Mouse (Mus musculus): ENCODE measurements at regions not wholly inside any gene's neighbourhood (a gene's known extent, or its start where the extent isn't known, plus 50 kb on each side); places are given as distances from the start of the nearest gene placed in this dataset.

DNA sequence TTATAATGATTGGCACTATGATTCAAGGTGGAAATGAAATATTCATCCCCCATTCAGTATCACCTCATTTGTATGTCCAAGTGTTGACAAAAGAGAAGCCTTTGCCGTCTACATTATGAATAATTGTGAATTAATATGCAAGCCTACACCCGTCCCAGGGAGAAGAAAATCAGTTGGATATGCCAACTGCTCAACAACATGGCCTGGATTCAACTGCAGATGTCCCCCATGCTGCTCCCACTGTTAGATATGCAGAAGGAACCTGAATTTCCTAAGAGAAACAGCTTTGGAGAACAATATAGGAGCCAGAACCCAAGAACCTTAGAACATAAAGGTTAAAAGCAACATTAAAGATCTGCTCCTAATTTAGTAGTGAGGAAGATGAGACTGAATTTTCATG, 211.7 kb upstream of the Il12b start:
- ATAC-seq (ENCODE audit: extremely low read depth, insufficient number of reproducible peaks, low FRiP score, poor library complexity, severe bottlenecking): no peak

DNA sequence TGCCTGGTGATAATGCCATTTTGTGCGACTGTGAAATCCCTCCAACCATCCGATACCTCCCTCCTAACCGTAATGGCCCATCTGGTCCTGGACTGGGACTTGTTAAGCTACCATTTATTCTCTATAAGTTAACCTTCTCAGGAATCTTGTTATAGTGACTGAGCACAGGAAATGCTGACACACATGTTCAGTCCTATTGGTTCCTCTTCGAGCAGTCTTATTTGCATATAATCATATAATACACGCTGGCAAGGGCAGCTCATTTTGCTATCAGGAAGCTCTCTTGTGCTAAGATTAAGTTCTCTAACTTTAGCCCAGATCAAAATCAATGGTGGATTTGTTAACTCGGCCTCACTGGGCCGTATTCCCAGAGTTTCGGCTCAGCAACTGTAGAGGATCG, 206.1 kb upstream of the Il12b start:
- no peak for ATAC-seq (ENCODE audit: extremely low read depth, insufficient number of reproducible peaks, low FRiP score, poor library complexity, severe bottlenecking)

- ATAC-seq (ENCODE audit: extremely low read depth, insufficient number of reproducible peaks, low FRiP score, poor library complexity, severe bottlenecking): no peak
These were observed 197.1 kb upstream of the Il12b start for GRCm38 (mm10) chr11:44202716-44203115.

DNA sequence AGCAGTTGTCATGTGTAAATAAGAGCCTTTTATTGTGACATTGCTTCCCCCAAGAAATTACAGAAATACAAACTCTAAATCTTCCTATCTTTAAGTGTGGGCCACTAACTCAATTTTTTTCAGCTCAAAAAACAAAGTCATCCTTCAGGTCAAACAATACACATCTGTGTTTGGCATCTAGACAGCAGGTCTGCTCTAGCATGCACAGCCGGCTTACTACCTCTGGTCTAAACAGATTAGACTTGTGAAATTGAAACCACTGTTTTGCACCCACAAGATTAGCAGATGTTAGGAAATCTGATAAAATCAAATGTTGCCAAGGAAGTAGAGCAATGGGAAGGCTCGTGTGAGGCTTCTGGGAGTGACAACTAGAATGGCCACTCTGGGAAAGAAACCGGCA, 195.5 kb upstream of the Il12b start:
- ATAC-seq (ENCODE audit: extremely low read depth, insufficient number of reproducible peaks, low FRiP score, poor library complexity, severe bottlenecking): no peak

DNA sequence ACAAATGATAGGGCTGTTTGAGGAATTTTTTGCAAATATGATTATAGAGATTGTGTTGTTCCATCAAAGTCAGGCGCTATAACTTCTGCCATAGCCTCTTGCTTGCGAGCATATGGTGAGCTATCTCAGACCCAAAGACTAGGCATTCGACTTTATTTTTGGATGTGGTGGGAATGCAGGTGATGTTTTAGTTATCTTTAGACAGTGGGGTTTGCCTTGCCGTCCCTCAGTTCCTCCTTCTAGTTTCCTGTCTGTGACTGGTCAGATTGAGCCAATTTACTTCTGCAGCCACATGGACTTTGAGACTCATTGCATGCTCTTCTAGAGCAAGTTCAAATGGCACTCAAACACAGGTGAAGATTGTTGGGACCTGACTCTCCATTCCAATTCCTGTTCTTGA, 193.0 kb upstream of the Il12b start:
- ATAC-seq (ENCODE audit: extremely low read depth, insufficient number of reproducible peaks, low FRiP score, poor library complexity, severe bottlenecking): no peak

- no peak for ATAC-seq (ENCODE audit: extremely low read depth, insufficient number of reproducible peaks, low FRiP score, poor library complexity, severe bottlenecking)
These were observed 187.9 kb upstream of the Il12b start for GRCm38 (mm10) chr11:44211871-44212441.

- no peak for ATAC-seq (ENCODE audit: extremely low read depth, insufficient number of reproducible peaks, low FRiP score, poor library complexity, severe bottlenecking)
These were observed 185.8 kb upstream of the Il12b start for GRCm38 (mm10) chr11:44214095-44214494.

GRCm38 (mm10) chr11:44216346-44216745, 183.5 kb upstream of the Il12b start:
- no peak for ATAC-seq (ENCODE audit: extremely low read depth, insufficient number of reproducible peaks, low FRiP score, poor library complexity, severe bottlenecking)

DNA sequence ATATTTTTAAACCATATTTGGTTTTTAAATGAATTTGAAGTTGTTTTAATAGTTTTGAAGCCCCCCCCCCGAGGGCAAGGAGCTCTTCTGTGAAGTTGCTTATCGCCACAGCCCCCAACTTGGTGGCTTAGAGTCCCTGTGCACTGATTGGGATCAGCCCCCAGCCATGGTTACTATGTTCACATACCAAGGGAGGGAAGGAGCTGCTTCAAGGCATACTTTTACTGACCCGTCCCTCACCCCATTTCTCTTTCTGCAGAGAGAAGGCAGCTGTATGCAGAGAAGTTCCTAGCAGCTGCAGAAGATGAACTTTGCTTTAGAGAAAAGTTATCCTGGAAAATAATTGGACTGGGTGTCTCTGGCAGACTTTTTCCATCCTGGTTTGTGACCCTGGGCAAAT, 179.9 kb upstream of the Il12b start:
- ATAC-seq (ENCODE audit: extremely low read depth, insufficient number of reproducible peaks, low FRiP score, poor library complexity, severe bottlenecking): no peak

DNA sequence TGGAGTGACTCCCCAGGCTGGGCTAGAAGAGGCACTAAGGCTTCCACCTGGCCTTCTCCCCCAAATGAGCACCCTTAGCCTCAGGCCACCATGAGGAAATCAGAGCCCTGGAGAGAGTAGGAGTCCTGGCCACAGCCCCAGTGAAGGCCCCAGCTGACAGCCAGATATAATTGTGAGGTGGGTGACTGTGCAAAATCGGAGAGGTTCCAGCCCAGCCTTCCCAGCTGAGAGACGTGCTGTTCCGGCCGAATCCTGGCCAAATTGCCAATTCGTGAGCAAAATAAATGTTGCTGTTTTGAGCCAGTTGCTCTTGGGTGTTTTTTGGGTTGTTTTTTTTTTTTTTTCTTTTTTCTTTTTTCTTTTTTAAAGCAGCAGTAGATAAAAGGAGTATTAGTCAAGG, 169.9 kb upstream of the Il12b start:
- ATAC-seq (ENCODE audit: extremely low read depth, insufficient number of reproducible peaks, low FRiP score, poor library complexity, severe bottlenecking): no peak

- no peak for ATAC-seq (ENCODE audit: extremely low read depth, insufficient number of reproducible peaks, low FRiP score, poor library complexity, severe bottlenecking)
These were observed 164.4 kb upstream of the Il12b start for GRCm38 (mm10) chr11:44235456-44235855.

DNA sequence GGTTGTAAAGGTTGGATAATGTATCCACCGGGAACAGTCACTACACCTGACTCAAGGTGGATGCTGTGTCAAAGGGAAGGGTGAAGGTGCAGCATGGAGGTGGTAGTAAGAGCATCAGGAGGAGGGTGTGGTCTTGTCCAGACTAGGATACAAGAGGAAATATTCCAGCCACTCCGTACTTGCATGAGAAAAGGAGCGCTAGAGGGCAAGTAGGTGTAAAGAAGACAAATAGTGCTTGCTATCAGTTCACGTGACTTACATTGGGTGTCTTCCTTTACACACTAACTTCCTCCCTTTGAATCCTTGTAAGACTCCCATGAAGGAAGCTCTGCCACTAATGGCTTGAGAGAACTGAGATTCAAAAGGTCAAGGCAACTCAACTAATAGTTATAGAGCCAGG, 161.8 kb upstream of the Il12b start:
- no peak for ATAC-seq (ENCODE audit: extremely low read depth, insufficient number of reproducible peaks, low FRiP score, poor library complexity, severe bottlenecking)

DNA sequence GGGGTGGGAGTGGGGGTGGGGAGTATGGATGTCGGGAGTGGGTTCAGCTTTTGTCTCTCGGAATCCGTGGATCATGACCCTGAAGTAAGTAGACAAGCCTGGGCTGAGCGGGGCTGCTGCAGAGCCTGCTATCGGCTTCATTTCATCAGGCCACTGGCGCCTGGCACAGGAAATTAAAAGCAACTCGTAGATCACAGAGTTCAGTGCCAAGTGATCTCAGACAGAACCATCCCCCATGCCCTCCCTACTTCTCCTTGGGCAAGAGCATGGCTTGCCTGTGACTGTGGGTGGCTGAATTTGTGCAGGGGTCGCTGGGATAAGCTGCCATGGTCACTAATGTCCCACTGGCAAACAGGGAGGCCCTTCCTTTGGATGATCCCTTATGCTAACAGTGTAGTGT, 161.3 kb upstream of the Il12b start:
- ATAC-seq (ENCODE audit: extremely low read depth, insufficient number of reproducible peaks, low FRiP score, poor library complexity, severe bottlenecking): no peak

DNA sequence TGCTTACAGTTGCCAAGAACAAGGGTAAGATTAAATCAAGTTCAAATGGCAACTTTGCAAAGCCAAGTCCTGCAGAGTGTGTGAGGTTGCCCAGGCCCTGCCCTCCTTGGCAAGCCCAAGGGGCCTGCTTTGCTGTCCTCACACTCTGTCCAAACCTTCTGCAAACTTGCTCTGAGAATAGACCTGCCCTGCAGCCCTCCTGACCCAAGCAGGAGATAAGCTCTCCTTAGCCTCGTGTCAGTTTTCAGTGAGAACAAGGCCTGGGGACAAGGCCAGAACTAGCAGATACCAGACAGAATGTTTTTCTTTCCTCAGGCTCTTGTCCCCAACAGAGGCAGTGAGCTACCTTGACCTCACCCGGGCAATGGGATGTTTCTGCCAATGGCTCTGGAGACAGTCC, 156.7 kb upstream of the Il12b start:
- no peak for ATAC-seq (ENCODE audit: extremely low read depth, insufficient number of reproducible peaks, low FRiP score, poor library complexity, severe bottlenecking)

- ATAC-seq (ENCODE audit: extremely low read depth, insufficient number of reproducible peaks, low FRiP score, poor library complexity, severe bottlenecking): no peak
These were observed 148.0 kb upstream of the Il12b start for GRCm38 (mm10) chr11:44251821-44252220.

DNA sequence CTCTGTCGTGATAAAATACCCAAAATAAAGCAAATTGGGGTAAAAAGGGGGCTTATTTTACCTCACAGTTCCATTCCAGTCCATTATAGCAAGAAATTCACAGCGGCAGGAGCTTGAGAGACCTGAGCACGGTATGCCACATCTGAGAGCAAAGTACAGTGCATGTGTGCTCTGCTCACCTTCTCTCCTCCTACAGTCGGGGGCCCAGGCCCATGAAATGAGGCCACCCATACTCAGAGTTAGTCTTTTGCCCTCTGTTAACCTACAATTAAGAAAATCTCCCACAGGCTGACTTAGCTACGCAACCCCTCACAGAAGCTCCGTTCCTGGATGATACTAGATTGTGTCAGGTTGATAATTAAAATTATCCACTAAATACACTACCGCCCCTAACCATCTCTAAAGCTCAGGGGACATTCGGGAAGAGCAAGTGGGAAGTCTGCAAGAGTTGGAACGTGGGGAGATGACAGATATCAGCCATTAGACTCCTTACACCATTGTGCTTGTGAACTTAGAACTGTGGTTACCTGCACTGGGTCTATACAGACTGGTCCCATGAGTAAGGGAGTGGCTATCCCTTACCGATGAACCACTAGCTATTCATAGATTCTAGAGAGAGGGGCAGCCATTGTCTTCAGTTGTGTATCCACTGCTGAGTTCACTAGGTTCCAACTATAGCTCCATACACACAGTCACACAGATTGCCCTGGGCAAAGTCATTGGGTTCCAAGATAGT, 139.3 kb upstream of the Il12b start:
- no peak for ATAC-seq (ENCODE audit: extremely low read depth, insufficient number of reproducible peaks, low FRiP score, poor library complexity, severe bottlenecking)

- no peak for ATAC-seq (ENCODE audit: extremely low read depth, insufficient number of reproducible peaks, low FRiP score, poor library complexity, severe bottlenecking)
These were observed 138.2 kb upstream of the Il12b start for GRCm38 (mm10) chr11:44261657-44262056.

GRCm38 (mm10) chr11:44262571-44262970, 137.3 kb upstream of the Il12b start:
- ATAC-seq (ENCODE audit: extremely low read depth, insufficient number of reproducible peaks, low FRiP score, poor library complexity, severe bottlenecking): no peak

DNA sequence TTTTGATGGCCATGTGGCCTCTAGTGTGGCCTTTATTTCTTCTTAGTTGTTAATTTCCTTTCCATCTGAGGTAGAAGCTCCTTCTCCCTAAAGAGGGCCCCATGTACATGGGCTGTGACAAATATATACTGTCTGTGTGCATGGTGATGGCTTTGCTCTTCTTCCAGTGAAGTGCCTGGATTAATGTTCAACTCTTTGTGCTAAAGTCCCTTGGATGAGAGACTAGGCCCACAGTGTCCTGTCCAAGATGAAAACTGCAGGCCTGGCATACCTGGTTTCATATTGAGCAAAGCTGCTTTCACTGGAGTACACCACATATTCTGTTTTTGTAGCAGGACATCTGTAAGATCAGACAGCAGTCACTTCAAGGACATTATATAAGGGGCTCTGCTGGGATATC, 127.6 kb upstream of the Il12b start:
- no peak for ATAC-seq (ENCODE audit: extremely low read depth, insufficient number of reproducible peaks, low FRiP score, poor library complexity, severe bottlenecking)

DNA sequence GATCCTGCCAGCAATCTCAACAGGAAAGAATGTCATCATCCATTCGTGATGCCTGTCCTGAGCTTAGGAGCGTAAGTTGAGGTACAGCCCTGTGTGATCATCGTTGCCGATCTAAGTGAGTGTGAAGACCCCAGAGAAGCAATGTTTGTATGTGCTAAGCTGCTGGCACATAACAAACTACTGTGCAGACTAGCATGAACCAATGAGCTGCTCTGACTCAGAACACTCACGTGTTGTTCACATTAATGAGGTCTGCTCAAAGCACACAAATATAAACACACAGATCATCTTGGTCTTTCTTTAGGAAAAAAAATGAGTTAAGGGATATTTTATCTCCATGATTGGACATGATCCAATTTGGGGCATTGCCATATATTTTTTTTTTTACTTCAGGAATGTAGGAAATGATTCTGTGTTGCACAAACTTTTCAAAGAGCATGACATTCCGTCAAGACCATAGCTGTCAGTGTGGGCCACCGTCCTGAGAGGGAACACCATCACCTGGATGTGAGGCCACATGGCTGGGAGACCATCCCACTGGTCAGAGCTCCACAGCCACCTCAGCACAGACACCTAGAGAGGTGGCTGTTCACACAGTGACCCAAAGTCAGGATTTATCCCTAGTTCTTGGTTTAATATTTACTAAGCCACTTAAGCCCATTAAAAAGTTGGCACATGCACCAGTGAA, 121.2 kb upstream of the Il12b start:
- no peak for ATAC-seq (ENCODE audit: extremely low read depth, insufficient number of reproducible peaks, low FRiP score, poor library complexity, severe bottlenecking)

Measured in neutrophil, adult 5-6 weeks (primary cell).